Mouse (Mus musculus): Measurements from ENCODE around the gene Slc6a21. TPM values are rescaled to one million over a fixed set of nuclear protein-coding genes. Genes with fewer than 3 reads are reported as not detected.
"Not testable (repeated sequence)": the region's sequence is repeated elsewhere in the genome, so short reads cannot be mapped to it uniquely, and the experiment has no call there.

Slc6a21 gene
- total RNA-seq, 2 experiments from 2014 or later: not detected

- intact Hi-C loops (cut with DNase I): no loop called here
- DNase-seq: no peak
Observed at GRCm38 (mm10) chr7:45253806-45254205, 23.5 kb upstream of the Slc6a21 start.

DNA sequence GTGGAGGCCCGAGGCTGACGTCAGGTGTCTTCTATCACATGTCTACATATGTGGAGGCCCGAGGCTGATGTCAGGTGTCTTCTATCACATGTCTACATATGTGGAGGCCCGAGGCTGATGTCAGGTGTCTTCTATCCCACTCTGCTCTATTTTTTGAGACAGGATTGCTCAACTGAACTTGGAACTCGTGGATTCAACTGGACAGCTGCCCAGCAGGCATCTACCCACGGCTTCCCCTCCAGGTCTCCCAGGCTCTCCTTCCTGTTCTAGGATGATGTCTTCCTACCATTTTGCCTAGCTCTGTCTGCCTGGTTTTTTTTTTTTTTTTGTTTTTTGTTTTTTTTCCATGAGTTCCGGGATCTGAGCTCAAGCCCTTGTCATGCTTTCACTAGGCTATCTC is 21.5 kb upstream of the Slc6a21 start:
- DNase-seq; intact Hi-C loops (cut with DNase I): not testable (repeated sequence)

- intact Hi-C loops (cut with DNase I): no loop called here
- DNase-seq: no peak
Observed at GRCm38 (mm10) chr7:45257063-45257840, 20.1 kb upstream of the Slc6a21 start.

GRCm38 (mm10) chr7:45259281-45259680 is 18.0 kb upstream of the Slc6a21 start:
- DNase-seq: no peak
- intact Hi-C loops (cut with DNase I): no loop called here

- intact Hi-C loops (cut with DNase I): no loop called here
- no peak for DNase-seq
Observed at GRCm38 (mm10) chr7:45262266-45262665, 15.0 kb upstream of the Slc6a21 start.

DNA sequence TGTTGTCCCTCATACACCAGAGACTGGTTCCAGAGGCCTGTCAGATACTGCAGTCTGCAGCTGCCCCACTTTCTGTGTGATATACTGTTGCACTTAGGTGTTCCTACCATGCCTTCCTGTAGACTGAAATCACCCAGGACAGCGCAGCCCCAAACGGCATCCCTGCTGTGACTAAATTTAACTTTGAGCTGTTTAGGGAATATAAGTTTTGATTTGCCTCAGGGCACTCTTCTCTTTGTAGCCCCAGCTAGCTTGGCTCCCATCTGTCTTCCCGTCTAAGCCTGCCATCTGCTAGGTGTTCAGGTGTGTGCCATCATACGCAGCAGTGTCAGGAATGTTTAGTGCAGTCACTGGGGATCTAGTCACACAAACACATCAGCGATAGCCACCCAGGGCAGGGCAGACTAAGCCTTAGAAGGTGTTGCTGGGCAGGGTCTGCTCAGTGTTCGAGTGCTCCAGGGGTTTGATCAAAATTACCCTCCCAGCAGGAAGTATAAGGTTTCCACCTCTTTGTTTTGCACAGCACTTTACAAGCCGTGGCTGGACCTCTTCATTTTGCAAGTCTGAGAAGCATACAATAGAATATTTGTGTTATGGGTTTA is 14.2 kb upstream of the Slc6a21 start:
- intact Hi-C loops (cut with DNase I): no loop called here
- DNase-seq: no peak

GRCm38 (mm10) chr7:45264348-45264747 is 13.0 kb upstream of the Slc6a21 start:
- no peak for DNase-seq
- intact Hi-C loops (cut with DNase I): no loop called here

GRCm38 (mm10) chr7:45265518-45265917 is 11.8 kb upstream of the Slc6a21 start:
- no peak for DNase-seq
- intact Hi-C loops (cut with DNase I): no loop called here

DNA sequence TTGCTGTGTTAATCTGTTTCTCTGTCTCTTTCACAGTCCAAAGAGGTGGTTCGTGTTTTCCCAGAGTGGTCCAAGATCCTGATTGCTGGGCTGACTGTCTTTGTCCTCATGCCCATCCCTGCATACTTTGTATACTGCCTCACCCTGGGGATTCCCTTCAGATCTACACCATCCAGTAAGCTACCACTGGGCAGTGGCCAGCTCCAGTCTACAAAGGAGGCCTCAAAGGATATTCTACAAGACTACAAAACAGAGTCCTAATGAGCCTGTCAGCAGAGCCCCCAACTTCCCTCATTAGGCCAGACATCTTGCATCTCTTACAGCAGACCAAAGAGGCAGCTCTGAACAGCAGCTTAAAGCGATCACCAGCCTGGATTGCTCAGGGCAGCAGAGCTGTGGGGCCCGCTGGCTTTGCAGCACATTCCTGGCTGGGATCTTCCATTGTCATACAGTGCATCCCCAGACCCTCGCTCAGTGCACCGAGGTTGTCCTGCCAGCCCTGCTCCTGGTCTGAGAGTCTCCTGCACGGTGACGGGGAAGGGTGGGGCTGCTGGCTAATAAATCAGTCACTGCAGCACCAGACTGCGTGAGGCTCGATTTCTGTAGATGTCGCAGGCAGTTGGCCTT is 4.4 kb upstream of the Slc6a21 start:
- no peak for DNase-seq
- intact Hi-C loops (cut with DNase I): no loop called here

DNA sequence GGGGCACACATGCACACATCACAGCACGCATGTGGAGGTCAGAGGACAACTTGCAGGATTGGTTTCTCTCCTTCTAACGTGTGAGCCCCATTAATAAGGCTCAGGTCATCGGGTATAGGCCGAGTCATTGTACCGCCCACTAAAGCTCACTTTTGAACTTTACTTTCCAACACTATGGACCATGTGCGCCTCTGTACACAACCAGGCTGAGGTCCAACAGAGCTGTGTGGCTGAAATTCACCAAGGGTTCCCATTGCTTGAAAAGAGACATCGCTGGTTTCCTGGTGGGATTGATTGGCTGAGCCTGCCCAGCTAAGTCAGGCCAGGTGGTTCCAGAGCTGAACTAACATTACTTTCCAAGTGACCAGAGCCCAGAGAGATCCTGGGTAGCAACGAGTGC is 3.6 kb upstream of the Slc6a21 start:
- intact Hi-C loops (cut with DNase I): no loop called here
- DNase-seq: no peak

DNA sequence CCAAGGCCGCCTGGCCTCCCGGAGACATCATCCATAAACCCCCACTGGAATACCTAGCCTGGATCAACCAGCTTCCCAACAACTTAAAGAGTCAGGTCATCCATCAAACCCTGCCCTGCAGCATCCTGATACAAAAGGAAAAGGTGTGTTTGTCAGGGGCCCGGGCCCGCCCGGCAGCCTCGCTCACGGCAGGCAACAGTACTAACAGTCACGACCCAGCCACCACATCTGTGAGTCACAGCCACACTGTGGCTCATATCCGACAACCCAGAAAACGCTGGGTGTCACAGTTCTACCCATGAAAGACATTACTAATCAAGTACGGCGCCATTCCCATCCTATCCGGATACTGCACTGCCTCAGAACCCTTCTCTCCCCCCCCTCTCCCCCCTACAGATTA is 9.2 kb downstream of the Slc6a21 start:
- intact Hi-C loops (cut with DNase I): no loop called here

DNA sequence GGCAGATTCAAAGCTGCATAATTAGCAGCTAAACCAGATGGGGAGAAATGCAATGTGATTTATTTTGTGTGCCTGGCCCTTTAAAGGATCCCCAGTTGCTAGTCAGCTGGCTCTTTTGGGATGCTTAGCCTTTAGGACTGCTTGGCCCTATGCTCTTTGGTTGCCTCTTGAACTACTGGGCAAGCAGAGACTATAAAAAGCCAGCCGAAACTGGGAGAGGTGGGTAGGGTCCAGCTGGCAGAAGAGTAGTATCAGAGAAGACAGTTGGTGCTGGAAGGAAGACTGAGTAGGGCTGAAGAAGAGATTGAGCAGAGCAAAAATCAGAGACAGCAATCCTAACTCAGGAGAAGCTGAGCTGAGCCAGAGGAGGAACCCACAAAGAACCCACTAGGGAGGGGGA is 19.3 kb downstream of the Slc6a21 start:
- intact Hi-C loops (cut with DNase I): loop anchor here (5.0 kb wide), 1 partner anchor 134 kb away; the partner anchor contains the start of gene Slc17a7
- DNase-seq: no peak

More for the DNA sequence above, 9.2 kb downstream of the Slc6a21 start:
- DNase-seq: no peak

DNA sequence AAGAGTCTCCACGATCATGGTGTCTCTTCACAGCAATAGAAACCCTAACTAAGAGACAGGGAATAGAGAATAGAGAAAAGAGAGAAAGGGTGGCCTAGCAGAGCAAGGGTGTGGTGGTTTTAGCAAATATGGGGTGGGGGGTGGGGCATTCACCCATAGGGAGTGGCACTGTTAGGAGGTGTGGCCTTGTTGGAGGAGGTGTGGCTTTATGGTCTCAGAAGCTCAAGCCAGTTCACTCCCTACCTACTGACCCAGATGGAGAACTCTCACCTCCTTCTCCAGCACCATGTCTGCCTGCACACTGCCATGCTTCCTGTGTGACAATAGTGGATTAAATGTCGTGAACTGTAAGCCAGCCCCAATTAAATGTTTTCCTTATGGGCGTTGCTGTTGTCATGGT is 20.2 kb downstream of the Slc6a21 start:
- intact Hi-C loops (cut with DNase I): loop anchor here (5.0 kb wide), 1 partner anchor 135 kb away; the partner anchor contains the start of gene Slc17a7
- no peak for DNase-seq

DNA sequence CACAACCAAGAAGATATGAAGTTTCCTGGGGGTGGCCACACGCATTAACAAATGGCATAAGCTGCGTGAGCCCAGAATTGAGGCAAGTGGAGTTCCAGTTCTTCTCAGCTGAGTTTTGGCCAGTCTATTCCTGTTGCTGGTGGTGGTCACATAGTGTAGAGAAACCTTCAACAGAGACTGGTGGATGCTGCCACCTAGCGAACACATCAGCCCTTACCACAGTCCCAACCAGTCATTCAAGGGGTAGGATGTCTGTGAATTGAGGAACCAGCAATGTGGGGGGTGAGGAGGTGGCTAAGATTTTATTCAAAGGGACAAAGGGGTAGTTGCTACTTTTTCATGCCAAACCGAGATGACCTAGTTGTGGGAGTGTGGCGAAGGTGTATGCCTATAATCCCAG is 22.4 kb downstream of the Slc6a21 start:
- DNase-seq: peak; percentile 67
- intact Hi-C loops (cut with DNase I): loop anchor here (5.0 kb wide), 1 partner anchor 137 kb away; the partner anchor contains the start of gene Slc17a7

GRCm38 (mm10) chr7:45300270-45300669 is 23.0 kb downstream of the Slc6a21 start:
- intact Hi-C loops (cut with DNase I): no loop called here
- DNase-seq: peak; percentile 79

- intact Hi-C loops (cut with DNase I): no loop called here
- peak; percentile 75 for DNase-seq
Observed at GRCm38 (mm10) chr7:45302626-45303025, 25.3 kb downstream of the Slc6a21 start.

DNA sequence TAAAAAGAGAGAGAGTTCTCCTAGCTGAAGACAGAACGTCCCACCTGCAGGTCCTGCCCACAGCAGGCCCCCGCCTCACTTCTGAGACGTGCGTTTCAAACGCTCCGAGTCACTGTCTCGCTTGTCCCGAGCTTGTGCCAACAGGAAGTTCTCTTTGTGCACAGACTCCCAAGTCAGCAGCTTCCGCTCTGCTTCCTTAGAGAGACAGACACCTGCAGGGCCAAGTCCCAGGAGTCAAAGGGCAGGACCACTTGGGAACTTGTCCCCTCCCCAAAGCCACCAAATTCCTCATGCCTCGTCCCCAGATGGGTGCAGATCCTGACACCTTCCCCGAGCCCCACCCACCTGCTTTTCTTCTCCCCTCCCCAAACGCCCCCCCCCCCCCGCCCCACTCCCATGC is 27.6 kb downstream of the Slc6a21 start:
- intact Hi-C loops (cut with DNase I): no loop called here

DNA sequence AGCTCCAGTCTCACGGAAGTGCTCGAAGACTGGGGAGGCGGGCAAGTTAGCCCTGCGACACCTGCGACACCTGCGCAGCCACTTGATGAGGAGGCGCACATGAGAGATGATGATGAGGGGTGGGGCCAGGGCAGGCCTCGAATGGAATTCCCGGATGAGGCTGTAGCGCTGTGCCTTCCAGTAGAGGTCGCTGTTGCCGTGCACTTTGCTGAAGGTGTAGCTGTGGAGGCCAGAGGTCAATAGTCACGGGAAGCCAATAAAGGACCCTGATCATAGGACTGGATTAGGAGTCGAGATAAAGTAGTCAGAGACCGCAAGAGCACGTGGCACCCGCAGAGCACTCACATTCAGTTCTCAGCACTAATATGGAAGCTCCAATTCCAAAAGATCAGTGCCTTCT is 28.0 kb downstream of the Slc6a21 start:
- peak; percentile 74 for DNase-seq
- intact Hi-C loops (cut with DNase I): no loop called here

More for the DNA sequence above, 27.6 kb downstream of the Slc6a21 start:
- no peak for DNase-seq

GRCm38 (mm10) chr7:45308551-45309240 is 31.4 kb downstream of the Slc6a21 start:
- DNase-seq: no peak
- intact Hi-C loops (cut with DNase I): no loop called here

DNA sequence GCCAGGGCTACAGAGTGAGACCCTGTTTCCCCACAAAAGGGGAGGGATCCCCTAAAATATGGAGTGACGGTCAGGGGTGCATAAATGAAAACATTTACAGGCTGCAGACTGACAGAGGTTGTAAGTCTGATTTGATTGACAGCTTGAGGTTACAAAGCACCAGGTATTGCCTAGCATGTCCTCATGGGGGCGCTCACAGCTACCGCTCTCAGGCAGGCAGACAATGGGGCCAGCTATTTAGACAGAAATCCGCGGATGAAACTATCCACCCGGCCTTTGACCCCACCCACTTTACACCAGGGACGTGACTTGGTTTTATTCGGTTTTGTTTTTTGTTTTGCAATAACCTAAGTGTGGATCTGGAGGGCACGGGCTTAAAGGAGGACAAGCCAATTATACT is 32.1 kb downstream of the Slc6a21 start:
- peak; percentile 68 for DNase-seq

DNA sequence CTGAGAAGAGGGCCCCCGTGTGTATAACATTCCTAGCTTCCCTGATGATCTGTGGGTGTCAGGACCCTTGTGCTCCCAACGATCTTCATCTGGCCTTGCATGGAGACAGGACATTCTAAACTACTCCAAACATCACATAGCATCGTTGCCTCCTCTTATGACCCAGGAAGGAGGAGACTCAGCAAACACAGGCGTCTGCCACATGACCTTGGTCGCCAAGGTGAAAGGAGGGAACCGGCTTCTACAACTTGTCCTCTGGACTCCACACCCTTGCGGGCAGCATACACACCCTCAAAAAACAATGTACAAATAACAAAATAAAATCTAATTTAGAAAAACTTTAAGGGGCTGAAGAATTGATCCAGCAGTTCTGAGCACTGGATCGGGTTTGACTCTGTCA is 34.7 kb downstream of the Slc6a21 start:
- DNase-seq: no peak
- intact Hi-C loops (cut with DNase I): no loop called here

More for the DNA sequence above, 32.1 kb downstream of the Slc6a21 start:
- intact Hi-C loops (cut with DNase I): no loop called here

Measured in left cerebral cortex, postnatal 4 days (tissue).